In genomic region chrX:153695782-153696395, GRCm38 (mm10) we compare ENCODE assay signal across 8 mouse cellular contexts. TPM values are rescaled to one million over a fixed set of nuclear protein-coding genes. Genes with fewer than 3 reads are reported as not detected.
A peak's percentile ranks its signal among the peaks of the same experiment; 100 is the strongest.
DNase-seq lines count a peak whose midpoint lies in the region; ATAC-seq lines count a peak whose summit lies in the region.

Gene Kctd12b, minus strand, starts transcription at chrX:153696391.

- H3K4me1 ChIP-seq in forebrain, embryonic 14.5 days (ENCODE audit: control insufficient read depth, insufficient read depth, low read length) = no peaks in the 10 kb centered on the region
- H3K4me1 ChIP-seq in hindbrain, embryonic 10.5 days (replicated peaks) = peaks cover 11% of the 10 kb centered on the region; the same call in 1 of the 2 replicates
- no peaks in the 10 kb centered on the region for H3K4me1 ChIP-seq in limb, embryonic 13.5 days
- H3K4me1 ChIP-seq in midbrain, embryonic 14.5 days (ENCODE audit: control insufficient read depth, insufficient read depth, low read length) = no peaks in the 10 kb centered on the region

- 31% methylated on average over 11 of the region's 11 CpGs for WGBS in forebrain, embryonic 14.5 days
- WGBS in hindbrain, embryonic 10.5 days = 26% methylated on average over 11 of the region's 11 CpGs
- WGBS in limb, embryonic 13.5 days = 23% methylated on average over 11 of the region's 11 CpGs
- WGBS in midbrain, embryonic 14.5 days = 27% methylated on average over 11 of the region's 11 CpGs

- H3K4me3 ChIP-seq in forebrain, embryonic 14.5 days (ENCODE audit: low read depth, low read length) = peak within 1 kb of the TSS; percentile 3
- H3K4me3 ChIP-seq in hindbrain, embryonic 10.5 days = peak within 1 kb of the TSS; percentile 42
- peak within 1 kb of the TSS; percentile 40 for H3K4me3 ChIP-seq in limb, embryonic 13.5 days
- peak within 1 kb of the TSS; percentile 21 for H3K4me3 ChIP-seq in midbrain, embryonic 14.5 days (replicated peaks; ENCODE audit: low read depth, low read length)

- DNase-seq in urinary bladder, postnatal 14 days (ENCODE audit: low spot score) = peak; percentile 10
- no peak for DNase-seq in urinary bladder, postnatal 10 days (ENCODE audit: low spot score)
- DNase-seq in forebrain, embryonic 14.5 days (ENCODE audit: low spot score) = peak; percentile 14
- DNase-seq in hindbrain, embryonic 10.5 days (ENCODE audit: low spot score) = peak; percentile 20
- peak; percentile 28 for DNase-seq in midbrain, embryonic 14.5 days
- DNase-seq in urinary bladder, postnatal 25 days (ENCODE audit: low spot score) = peak; percentile 3
- DNase-seq in layer of hippocampus, postnatal 14 days (ENCODE audit: low spot score in 2 of 2) = no peak

- ATAC-seq in forebrain, embryonic 14.5 days = no peak
- peak; percentile 66; the same call in 1 of the 2 replicates for ATAC-seq in limb, embryonic 13.5 days (ENCODE audit: low FRiP score, low read depth)
- no peak for ATAC-seq in midbrain, embryonic 14.5 days (ENCODE audit: low FRiP score, low TSS enrichment)

- H3K9ac ChIP-seq in forebrain, embryonic 14.5 days (ENCODE audit: low read length) = no peak within 1 kb of the TSS
- H3K9ac ChIP-seq in limb, embryonic 13.5 days = peak within 1 kb of the TSS; percentile 53
- H3K9ac ChIP-seq in midbrain, embryonic 14.5 days (replicated peaks; ENCODE audit: low read length) = no peak within 1 kb of the TSS; the same call in 1 of the 2 replicates

- H3K9me3 ChIP-seq in forebrain, embryonic 14.5 days (replicated peaks; ENCODE audit: control insufficient read depth, low read length) = no peaks in the 10 kb centered on the region
- no peaks in the 10 kb centered on the region for H3K9me3 ChIP-seq in hindbrain, embryonic 10.5 days
- H3K9me3 ChIP-seq in limb, embryonic 13.5 days = no peaks in the 10 kb centered on the region
- H3K9me3 ChIP-seq in midbrain, embryonic 14.5 days (ENCODE audit: control insufficient read depth, low read length) = no peaks in the 10 kb centered on the region

- peak within 1 kb of the TSS; percentile 34 for H3K4me2 ChIP-seq in forebrain, embryonic 14.5 days (ENCODE audit: low read length)
- H3K4me2 ChIP-seq in limb, embryonic 13.5 days (replicated peaks) = peak within 1 kb of the TSS; percentile 55
- peak within 1 kb of the TSS; percentile 45 for H3K4me2 ChIP-seq in midbrain, embryonic 14.5 days (ENCODE audit: low read length)

- no peak within 1 kb of the TSS for H3K27ac ChIP-seq in forebrain, embryonic 14.5 days (ENCODE audit: low read depth, low read length)
- H3K27ac ChIP-seq in hindbrain, embryonic 10.5 days = peak within 1 kb of the TSS; percentile 75
- peak within 1 kb of the TSS; percentile 52; the same call in 1 of the 2 replicates for H3K27ac ChIP-seq in limb, embryonic 13.5 days
- no peak within 1 kb of the TSS for H3K27ac ChIP-seq in midbrain, embryonic 14.5 days (replicated peaks; ENCODE audit: low read depth, low read length)

- H3K36me3 ChIP-seq in forebrain, embryonic 14.5 days (ENCODE audit: control insufficient read depth, insufficient read depth, low read length) = no peaks in the 10 kb centered on the region
- no peaks in the 10 kb centered on the region for H3K36me3 ChIP-seq in hindbrain, embryonic 10.5 days
- no peaks in the 10 kb centered on the region for H3K36me3 ChIP-seq in limb, embryonic 13.5 days
- H3K36me3 ChIP-seq in midbrain, embryonic 14.5 days (ENCODE audit: control insufficient read depth, insufficient read depth, low read length) = no peaks in the 10 kb centered on the region

- no peaks in the 10 kb centered on the region for H3K27me3 ChIP-seq in forebrain, embryonic 14.5 days (replicated peaks; ENCODE audit: control insufficient read depth, insufficient read depth, low read length)
- H3K27me3 ChIP-seq in hindbrain, embryonic 10.5 days (ENCODE audit: insufficient read depth, poor library complexity, severe bottlenecking) = no peaks in the 10 kb centered on the region
- 0 out of 2 replicates have a peak, but pooled peaks cover 5% of the 10 kb centered on the region for H3K27me3 ChIP-seq in limb, embryonic 13.5 days
- H3K27me3 ChIP-seq in midbrain, embryonic 14.5 days (ENCODE audit: control insufficient read depth, insufficient read depth, low read length) = no peaks in the 10 kb centered on the region

RNA-seq across cellular contexts. Expression of gene Kctd12b, which starts in this region (rescaled TPM):
- polyA plus RNA-seq in forebrain, embryonic 14.5 days (2014; fragmentation: Nextera tagmentation; extraction: Ambion mirVana) = 2.1 and 2.5 TPM in 2 replicates
- polyA plus RNA-seq in hindbrain, embryonic 10.5 days (2016; fragmentation: Nextera tagmentation; extraction: Ambion mirVana) = 2.6 and 4.6 TPM in 2 replicates
- 7.5 and 8.2 TPM in 2 replicates for polyA plus RNA-seq in limb, embryonic 13.5 days (2015; fragmentation: Nextera tagmentation; extraction: Ambion mirVana)
- 2.7 and 5.1 TPM in 2 replicates for polyA plus RNA-seq in midbrain, embryonic 14.5 days (2014; fragmentation: Nextera tagmentation; extraction: Ambion mirVana)
- total RNA-seq in layer of hippocampus, postnatal 14 days (2021) = 1 to 10 TPM; 5.2 to 6.5 TPM

Comparison
In these comparisons a context has a peak if more than half of its experiments do, and no peak if none do; other contexts are left out.
1. DNase-seq: peak in urinary bladder, postnatal 14 days (single experiment), forebrain, embryonic 14.5 days (single experiment), hindbrain, embryonic 10.5 days (single experiment), midbrain, embryonic 14.5 days (single experiment) and urinary bladder, postnatal 25 days (single experiment); none in urinary bladder, postnatal 10 days (single experiment) and layer of hippocampus, postnatal 14 days (0 of 2).
2. H3K27ac ChIP-seq: peak in hindbrain, embryonic 10.5 days (single experiment) and limb, embryonic 13.5 days (single experiment); none in forebrain, embryonic 14.5 days (single experiment) and midbrain, embryonic 14.5 days (single experiment).
3. Peak in every context shown above with its lines, with median percentiles within 50 percentile points of each other: H3K4me2 ChIP-seq and H3K4me3 ChIP-seq.